8 mouse cellular contexts compared by ENCODE assay signal in genomic region chr11:69012071-69012601, GRCm38 (mm10). TPM values are rescaled to one million over a fixed set of nuclear protein-coding genes. Genes with fewer than 3 reads are reported as not detected.
DNase-seq lines count a peak whose midpoint lies in the region; ATAC-seq lines count a peak whose summit lies in the region.

No protein-coding gene starts in this region.

- H3K9me3 ChIP-seq in embryonic facial prominence, embryonic 14.5 days (ENCODE audit: control insufficient read depth, low read length), result no peaks in the 10 kb centered on the region
- no peaks in the 10 kb centered on the region for H3K9me3 ChIP-seq in kidney, embryonic 14.5 days (ENCODE audit: control insufficient read depth, low read length)
- no peaks in the 10 kb centered on the region for H3K9me3 ChIP-seq in limb, embryonic 15.5 days

- peak overlapping the region; percentile 71 for H3K9ac ChIP-seq in embryonic facial prominence, embryonic 14.5 days (ENCODE audit: low read depth, low read length)
- H3K9ac ChIP-seq in kidney, embryonic 14.5 days (ENCODE audit: low read depth, low read length), result peak overlapping the region; percentile 71
- peak overlapping the region; percentile 56 for H3K9ac ChIP-seq in limb, embryonic 15.5 days

- peak overlapping the region; percentile 53 for H3K4me3 ChIP-seq in embryonic facial prominence, embryonic 14.5 days (ENCODE audit: low read depth, low read length)
- peak overlapping the region; percentile 55 for H3K4me3 ChIP-seq in kidney, embryonic 14.5 days (ENCODE audit: low read length)
- H3K4me3 ChIP-seq in limb, embryonic 15.5 days, result peak overlapping the region; percentile 56

- no peaks in the 10 kb centered on the region for H3K27me3 ChIP-seq in embryonic facial prominence, embryonic 14.5 days (replicated peaks; ENCODE audit: control insufficient read depth, insufficient read depth, low read length)
- H3K27me3 ChIP-seq in kidney, embryonic 14.5 days (ENCODE audit: control insufficient read depth, insufficient read depth, low read length), result no peaks in the 10 kb centered on the region
- H3K27me3 ChIP-seq in limb, embryonic 15.5 days, result no peaks in the 10 kb centered on the region

- peaks cover 19% of the 10 kb centered on the region for H3K4me1 ChIP-seq in embryonic facial prominence, embryonic 14.5 days (ENCODE audit: control insufficient read depth, insufficient read depth, low read length)
- H3K4me1 ChIP-seq in kidney, embryonic 14.5 days (ENCODE audit: control insufficient read depth, insufficient read depth, low read length), result peaks cover 15% of the 10 kb centered on the region; the same call in 1 of the 2 replicates
- H3K4me1 ChIP-seq in limb, embryonic 15.5 days, result peaks cover 31% of the 10 kb centered on the region

- DNase-seq in 3T3-L1 (ENCODE audit: low read depth, low spot score), result peak; percentile 96
- peak; percentile 32 to 72 for DNase-seq in adrenal gland, postnatal 4 days (ENCODE audit: low spot score in 2 of 2)
- DNase-seq in embryonic facial prominence, embryonic 14.5 days (ENCODE audit: low spot score), result peak; percentile 96
- DNase-seq in heart, adult 8-10 months (ENCODE audit: low spot score), result peak; percentile 96
- peak; percentile 68 to 77 for DNase-seq in monocyte, adult 2 months (ENCODE audit: low read depth in 1 of 2, low spot score in 2 of 2)
- DNase-seq in spleen, postnatal 36 days (ENCODE audit: low spot score in 2 of 2), result peak; percentile 91 to 92

- no peaks in the 10 kb centered on the region for H3K36me3 ChIP-seq in embryonic facial prominence, embryonic 14.5 days (ENCODE audit: control insufficient read depth, insufficient read depth, low read length)
- H3K36me3 ChIP-seq in kidney, embryonic 14.5 days (ENCODE audit: control insufficient read depth, insufficient read depth, low read length), result no peaks in the 10 kb centered on the region
- no peaks in the 10 kb centered on the region for H3K36me3 ChIP-seq in limb, embryonic 15.5 days

- peak; percentile 64 for ATAC-seq in embryonic facial prominence, embryonic 14.5 days (ENCODE audit: low read depth)
- peak; percentile 32; the same call in 1 of the 2 replicates for ATAC-seq in kidney, embryonic 14.5 days (ENCODE audit: low FRiP score, low TSS enrichment)
- ATAC-seq in limb, embryonic 15.5 days (ENCODE audit: insufficient number of reproducible peaks, low FRiP score, low TSS enrichment, low read depth), result peak; percentile 68; the same call in 1 of the 2 replicates

- WGBS in embryonic facial prominence, embryonic 14.5 days, result under 1% methylated on average over 18 of the region's 18 CpGs
- WGBS in kidney, embryonic 14.5 days, result 2% methylated on average over 18 of the region's 18 CpGs
- WGBS in limb, embryonic 15.5 days, result 1% methylated on average over 18 of the region's 18 CpGs

- peak overlapping the region; percentile 84 for H3K4me2 ChIP-seq in embryonic facial prominence, embryonic 14.5 days (ENCODE audit: low read depth, low read length)
- H3K4me2 ChIP-seq in kidney, embryonic 14.5 days (replicated peaks; ENCODE audit: low read depth, low read length), result peak overlapping the region; percentile 84
- peak overlapping the region; percentile 81 for H3K4me2 ChIP-seq in limb, embryonic 15.5 days

- peak overlapping the region; percentile 85 for H3K27ac ChIP-seq in embryonic facial prominence, embryonic 14.5 days (replicated peaks; ENCODE audit: low read depth, low read length)
- H3K27ac ChIP-seq in kidney, embryonic 14.5 days (ENCODE audit: low read depth, low read length), result peak overlapping the region; percentile 88
- H3K27ac ChIP-seq in limb, embryonic 15.5 days, result peak overlapping the region; percentile 83

RNA-seq across cellular contexts. Expression of gene Ctc1, which starts 3.6 kb away (rescaled TPM):
- total RNA-seq in adrenal gland, postnatal 4 days (2021), result 10 to 100 TPM; 50.2 to 51.3 TPM
- polyA plus RNA-seq in embryonic facial prominence, embryonic 14.5 days (2014; fragmentation: Nextera tagmentation; extraction: Ambion mirVana), result 36.5 and 47.3 TPM in 2 replicates
- total RNA-seq in heart, adult 8-10 months (2022), result 10 to 100 TPM; 13.0 to 19.5 (median 14.9) TPM
- polyA plus RNA-seq in kidney, embryonic 14.5 days (2014; fragmentation: Nextera tagmentation; extraction: Ambion mirVana), result 44.2 and 62.3 TPM in 2 replicates
- 42.5 TPM in 2 replicates for polyA plus RNA-seq in limb, embryonic 15.5 days (2015; fragmentation: Nextera tagmentation; extraction: Ambion mirVana)

RNA-seq across cellular contexts. Expression of gene Pfas, which starts 3.9 kb away (rescaled TPM):
- total RNA-seq in adrenal gland, postnatal 4 days (2021), result 10 to 100 TPM; 37.5 to 42.3 TPM
- 19.1 and 21.9 TPM in 2 replicates for polyA plus RNA-seq in embryonic facial prominence, embryonic 14.5 days (2014; fragmentation: Nextera tagmentation; extraction: Ambion mirVana)
- total RNA-seq in heart, adult 8-10 months (2022), result 1 to 10 TPM; 4.5 to 8.2 (median 5.3) TPM
- 33.7 and 47.7 TPM in 2 replicates for polyA plus RNA-seq in kidney, embryonic 14.5 days (2014; fragmentation: Nextera tagmentation; extraction: Ambion mirVana)
- polyA plus RNA-seq in limb, embryonic 15.5 days (2015; fragmentation: Nextera tagmentation; extraction: Ambion mirVana), result 23.6 and 25.0 TPM in 2 replicates

RNA-seq across cellular contexts. Expression of gene Aurkb, which starts 33.3 kb away (rescaled TPM):
- total RNA-seq in adrenal gland, postnatal 4 days (2021), result 10 to 100 TPM; 41.5 to 41.7 TPM
- 92.5 and 112 TPM in 2 replicates for polyA plus RNA-seq in embryonic facial prominence, embryonic 14.5 days (2014; fragmentation: Nextera tagmentation; extraction: Ambion mirVana)
- under 1 TPM in 2 of 4 experiments, not detected in 2; 0.33 to 0.75 TPM for total RNA-seq in heart, adult 8-10 months (2022)
- 145 and 155 TPM in 2 replicates for polyA plus RNA-seq in kidney, embryonic 14.5 days (2014; fragmentation: Nextera tagmentation; extraction: Ambion mirVana)
- polyA plus RNA-seq in limb, embryonic 15.5 days (2015; fragmentation: Nextera tagmentation; extraction: Ambion mirVana), result 111 and 121 TPM in 2 replicates

RNA-seq across cellular contexts. Expression of gene Rangrf, which starts 37.2 kb away (rescaled TPM):
- 10 to 100 TPM; 19.4 to 20.1 TPM for total RNA-seq in adrenal gland, postnatal 4 days (2021)
- 44.9 and 50.1 TPM in 2 replicates for polyA plus RNA-seq in embryonic facial prominence, embryonic 14.5 days (2014; fragmentation: Nextera tagmentation; extraction: Ambion mirVana)
- 10 to 100 TPM; 81.3 to 98.3 (median 89.4) TPM for total RNA-seq in heart, adult 8-10 months (2022)
- polyA plus RNA-seq in kidney, embryonic 14.5 days (2014; fragmentation: Nextera tagmentation; extraction: Ambion mirVana), result 68.7 and 95.2 TPM in 2 replicates
- polyA plus RNA-seq in limb, embryonic 15.5 days (2015; fragmentation: Nextera tagmentation; extraction: Ambion mirVana), result 39.0 and 42.1 TPM in 2 replicates

RNA-seq across cellular contexts. Expression of gene Slc25a35, which starts 44.2 kb away (rescaled TPM):
- 1 to 10 TPM; 5.8 to 5.9 TPM for total RNA-seq in adrenal gland, postnatal 4 days (2021)
- 3.4 and 5.0 TPM in 2 replicates for polyA plus RNA-seq in embryonic facial prominence, embryonic 14.5 days (2014; fragmentation: Nextera tagmentation; extraction: Ambion mirVana)
- 1 to 10 TPM; 3.4 to 8.3 (median 6.3) TPM for total RNA-seq in heart, adult 8-10 months (2022)
- polyA plus RNA-seq in kidney, embryonic 14.5 days (2014; fragmentation: Nextera tagmentation; extraction: Ambion mirVana), result 3.4 and 4.5 TPM in 2 replicates
- 2.1 and 2.3 TPM in 2 replicates for polyA plus RNA-seq in limb, embryonic 15.5 days (2015; fragmentation: Nextera tagmentation; extraction: Ambion mirVana)

Comparison
In these comparisons a context has a peak if more than half of its experiments do, and no peak if none do; other contexts are left out.
1. Peak in every context shown above with its lines: DNase-seq, ATAC-seq, H3K4me3 ChIP-seq and H3K27ac ChIP-seq.